Mouse (Mus musculus): ENCODE measurements around the gene Gm10401. TPM values are rescaled to one million over a fixed set of nuclear protein-coding genes. Genes with fewer than 3 reads are reported as not detected.
"Not testable (repeated sequence)": the region's sequence is repeated elsewhere in the genome, so short reads cannot be mapped to it uniquely, and the experiment has no call there.

Gm10401 gene
- total RNA-seq, 2 experiments from 2014 or later, result not detected

GRCm38 (mm10) chr5:115076144-115076901, 21.8 kb downstream of the Gm10401 start:
- Histone ChIP-seq H3K27ac (no peak overlapping the region), H3K4me3 (no peak overlapping the region)
- TF ChIP-seq CTCF (IDR thresholded peaks at IDR 0.05), result peak; percentile 88
- peak; percentile 76 for DNase-seq
- intact Hi-C loops (cut with DNase I), result loop anchor here (1.0 kb wide), 1 partner anchor 97 kb away; no protein-coding TSS in a partner anchor

DNA sequence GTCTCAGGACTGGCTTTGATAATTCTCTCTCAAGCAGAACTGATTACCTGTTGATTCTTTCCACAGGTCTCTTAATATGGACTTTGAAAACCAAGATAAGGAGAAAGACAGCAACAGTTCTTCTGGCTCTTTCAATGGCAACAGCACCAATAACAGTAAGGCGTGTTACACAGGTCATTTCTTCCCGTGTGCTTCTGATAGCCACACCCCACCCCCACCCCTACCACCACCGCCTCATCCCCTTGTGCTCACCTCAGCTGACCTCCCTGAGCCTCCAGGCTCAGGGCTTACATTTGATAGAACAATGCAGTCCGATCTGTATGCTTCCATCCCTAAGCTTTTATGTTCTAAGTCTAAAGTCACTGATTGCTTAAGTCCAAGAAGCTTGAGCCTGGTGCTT, 23.3 kb downstream of the Gm10401 start:
- no peak for DNase-seq
- intact Hi-C loops (cut with DNase I), result loop anchor here (5.0 kb wide), 1 partner anchor 42 kb away; no protein-coding TSS in a partner anchor
- H3K27ac ChIP-seq, result no peak overlapping the region
- TF ChIP-seq CTCF (IDR thresholded peaks at IDR 0.05), result no peak
- no peak overlapping the region for H3K4me3 ChIP-seq

- intact Hi-C loops (cut with DNase I), result loop anchor here (5.0 kb wide), 1 partner anchor 41 kb away; no protein-coding TSS in a partner anchor
- DNase-seq, H3K27ac ChIP-seq, H3K4me3 ChIP-seq: not testable (repeated sequence)
Measured at GRCm38 (mm10) chr5:115073306-115073705, 24.8 kb downstream of the Gm10401 start.

GRCm38 (mm10) chr5:115072143-115072542, 26.0 kb downstream of the Gm10401 start:
- no peak for TF ChIP-seq CTCF (IDR thresholded peaks at IDR 0.05)
- peak; percentile 59 for DNase-seq
- intact Hi-C loops (cut with DNase I), result loop anchor here (5.0 kb wide), 1 partner anchor 40 kb away; no protein-coding TSS in a partner anchor
- no peak overlapping the region for H3K27ac ChIP-seq
- no peak overlapping the region for H3K4me3 ChIP-seq

DNA sequence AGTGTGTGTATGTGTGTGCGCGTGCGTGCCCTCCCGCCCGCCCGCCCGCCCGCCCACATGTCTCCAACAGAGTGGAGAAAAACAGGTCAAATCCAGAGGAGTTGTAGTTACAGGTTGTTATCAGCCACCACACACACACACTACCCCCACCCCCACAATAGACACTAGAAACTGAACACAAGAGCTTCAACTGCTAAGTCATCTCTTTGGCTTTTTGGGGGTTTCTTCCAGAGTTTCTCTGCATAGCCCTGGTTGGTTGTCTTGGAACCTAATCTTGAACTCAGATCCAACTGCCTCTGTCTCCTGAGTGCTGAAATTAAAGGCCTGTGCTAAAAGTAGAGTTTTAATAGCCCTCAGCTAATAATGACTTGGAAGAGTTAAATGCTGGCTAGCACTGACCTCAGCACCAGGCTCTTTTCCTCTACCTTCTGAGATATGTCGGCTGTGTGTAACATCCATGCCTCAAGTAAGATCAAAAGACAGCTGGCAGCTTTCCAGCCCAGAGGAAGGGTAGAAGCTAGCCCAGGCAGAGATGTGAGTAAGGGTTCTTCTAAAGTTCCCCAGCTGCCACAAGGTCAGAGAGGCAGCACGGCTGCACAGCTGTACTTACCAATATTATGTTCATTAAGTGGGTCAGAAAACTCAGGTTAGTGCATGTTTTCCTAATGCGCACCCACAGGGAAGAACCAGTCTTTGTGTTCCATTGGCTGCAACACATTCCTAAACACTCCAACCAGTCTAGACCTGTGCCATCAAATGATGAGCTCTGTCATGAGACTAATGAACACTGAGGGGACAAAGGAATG, 26.8 kb downstream of the Gm10401 start:
- no peak for TF ChIP-seq CTCF (IDR thresholded peaks at IDR 0.05)
- H3K4me3 ChIP-seq, result no peak overlapping the region
- intact Hi-C loops (cut with DNase I), result loop anchor here (5.0 kb wide), 1 partner anchor 39 kb away; no protein-coding TSS in a partner anchor
- DNase-seq, result no peak
- H3K27ac ChIP-seq, result no peak overlapping the region

GRCm38 (mm10) chr5:115070457-115070856, 27.6 kb downstream of the Gm10401 start:
- no peak overlapping the region for H3K27ac ChIP-seq
- no peak overlapping the region for H3K4me3 ChIP-seq
- intact Hi-C loops (cut with DNase I), result loop anchor here (5.0 kb wide), 1 partner anchor 38 kb away; no protein-coding TSS in a partner anchor
- no peak for DNase-seq
- TF ChIP-seq CTCF (IDR thresholded peaks at IDR 0.05), result no peak

GRCm38 (mm10) chr5:115069611-115070010, 28.5 kb downstream of the Gm10401 start:
- DNase-seq, result no peak
- Histone ChIP-seq H3K4me3 (no peak overlapping the region), H3K27ac (no peak overlapping the region)
- intact Hi-C loops (cut with DNase I), result loop anchor here (5.0 kb wide), 1 partner anchor 37 kb away; no protein-coding TSS in a partner anchor
- no peak for TF ChIP-seq CTCF (IDR thresholded peaks at IDR 0.05)

DNA sequence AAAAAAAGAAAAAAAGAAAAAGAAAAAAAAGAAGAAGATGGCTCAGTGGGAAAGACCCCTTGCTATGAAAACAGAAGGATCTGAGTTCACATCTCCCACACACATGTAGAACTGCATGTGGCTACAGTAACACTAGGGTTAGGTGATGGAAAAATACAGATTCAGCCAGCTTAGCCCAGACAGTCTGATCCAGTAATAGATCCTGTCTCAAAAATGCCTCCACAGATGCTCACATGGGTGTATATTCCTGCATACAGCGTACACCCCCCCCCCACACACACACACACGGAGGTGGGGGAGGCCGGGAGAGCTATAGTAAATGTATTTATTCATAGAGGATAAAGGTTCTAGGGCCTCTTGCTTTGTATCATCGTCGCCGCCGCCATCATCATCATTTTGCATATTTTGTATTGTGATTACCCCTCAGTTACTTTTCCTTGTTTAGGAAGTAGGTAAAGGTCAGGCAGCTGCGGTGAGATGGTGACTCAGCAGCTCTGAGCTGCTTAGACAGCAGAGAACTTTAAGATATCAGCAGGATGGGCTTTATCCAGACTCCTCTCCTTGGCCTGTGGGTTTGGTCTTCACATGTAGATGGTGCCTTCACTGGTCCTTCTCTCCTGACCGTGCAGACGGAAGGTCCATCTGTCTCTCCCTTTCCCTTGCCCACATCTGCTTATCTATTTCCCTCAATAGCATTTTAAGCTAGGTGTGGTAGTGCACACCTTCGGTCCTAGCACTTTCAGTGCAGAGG, 29.2 kb downstream of the Gm10401 start:
- DNase-seq, result no peak
- TF ChIP-seq CTCF (IDR thresholded peaks at IDR 0.05), result no peak
- intact Hi-C loops (cut with DNase I), result no loop called here
- Histone ChIP-seq H3K27ac (no peak overlapping the region), H3K4me3 (no peak overlapping the region)

DNA sequence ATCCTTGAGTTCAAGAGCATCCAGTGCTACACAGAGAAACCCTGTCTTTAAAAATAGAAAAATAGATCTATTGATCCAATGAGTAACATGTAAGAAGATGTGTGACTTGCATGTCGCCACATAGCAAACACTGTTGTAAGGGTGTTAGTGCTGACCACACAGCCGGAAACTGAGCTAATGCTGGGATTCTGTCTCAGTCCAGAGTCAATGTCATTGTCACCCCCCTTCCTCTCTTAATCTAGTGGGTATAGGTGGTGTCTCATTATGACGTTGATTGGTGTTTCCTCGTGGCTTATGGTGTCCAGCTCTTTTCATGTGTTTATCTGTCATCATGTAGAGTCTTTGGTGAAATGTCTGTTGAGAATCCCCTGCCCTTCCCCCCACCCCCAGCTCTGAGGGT, 31.9 kb downstream of the Gm10401 start:
- no peak for DNase-seq
- TF ChIP-seq CTCF (IDR thresholded peaks at IDR 0.05), result no peak
- Histone ChIP-seq H3K27ac (no peak overlapping the region), H3K4me3 (no peak overlapping the region)
- intact Hi-C loops (cut with DNase I), result no loop called here

GRCm38 (mm10) chr5:115063391-115063790, 34.7 kb downstream of the Gm10401 start:
- TF ChIP-seq CTCF (IDR thresholded peaks at IDR 0.05), result no peak
- intact Hi-C loops (cut with DNase I), result no loop called here
- Histone ChIP-seq H3K4me3 (no peak overlapping the region), H3K27ac (no peak overlapping the region)
- DNase-seq, result no peak

GRCm38 (mm10) chr5:115062566-115062965, 35.5 kb downstream of the Gm10401 start:
- H3K27ac ChIP-seq, result no peak overlapping the region
- no peak for DNase-seq
- intact Hi-C loops (cut with DNase I), result no loop called here
- no peak for TF ChIP-seq CTCF (IDR thresholded peaks at IDR 0.05)
- no peak overlapping the region for H3K4me3 ChIP-seq

GRCm38 (mm10) chr5:115060977-115061376, 37.1 kb downstream of the Gm10401 start:
- no peak overlapping the region for H3K27ac ChIP-seq
- intact Hi-C loops (cut with DNase I), result no loop called here
- no peak for TF ChIP-seq CTCF (IDR thresholded peaks at IDR 0.05)
- H3K4me3 ChIP-seq, result no peak overlapping the region
- DNase-seq, result no peak
